Mouse (Mus musculus): ENCODE measurements around the gene Mccc1. TPM values are rescaled to one million over a fixed set of nuclear protein-coding genes. Genes with fewer than 3 reads are reported as not detected.

The Mccc1 gene
- total RNA-seq, 2 experiments from 2014 or later = 34.3 to 35.3 TPM

- no peak for DNase-seq (ENCODE audit: low spot score)
Observed at GRCm38 (mm10) chr3:35966493-35966892, 34.0 kb downstream of the Mccc1 start.

GRCm38 (mm10) chr3:35964928-35965327 lies 35.5 kb downstream of the Mccc1 start:
- DNase-seq (ENCODE audit: low spot score) = no peak

GRCm38 (mm10) chr3:35963921-35964320 lies 36.6 kb downstream of the Mccc1 start:
- no peak for DNase-seq (ENCODE audit: low spot score)

- no peak for DNase-seq (ENCODE audit: low spot score)
Observed at GRCm38 (mm10) chr3:35963401-35963800, 37.1 kb downstream of the Mccc1 start.

GRCm38 (mm10) chr3:35962967-35963366 lies 37.5 kb downstream of the Mccc1 start:
- DNase-seq (ENCODE audit: low spot score) = no peak

GRCm38 (mm10) chr3:35957230-35957629 lies 43.2 kb downstream of the Mccc1 start:
- no peak for DNase-seq (ENCODE audit: low spot score)

- no peak for DNase-seq (ENCODE audit: low spot score)
Observed at GRCm38 (mm10) chr3:35954901-35955575, 45.4 kb downstream of the Mccc1 start.

- DNase-seq (ENCODE audit: low spot score) = no peak
Observed at GRCm38 (mm10) chr3:35953816-35954215, 46.7 kb downstream of the Mccc1 start.

GRCm38 (mm10) chr3:35953184-35953583 lies 47.3 kb downstream of the Mccc1 start:
- DNase-seq (ENCODE audit: low spot score) = no peak

- DNase-seq (ENCODE audit: low spot score) = no peak
Observed at GRCm38 (mm10) chr3:35948197-35948596, 52.3 kb downstream of the Mccc1 start.

GRCm38 (mm10) chr3:35940520-35941135 lies 59.9 kb downstream of the Mccc1 start:
- DNase-seq (ENCODE audit: low spot score) = no peak

- DNase-seq (ENCODE audit: low spot score) = no peak
Observed at GRCm38 (mm10) chr3:35940047-35940446, 60.4 kb downstream of the Mccc1 start.

GRCm38 (mm10) chr3:35937345-35937744 lies 63.1 kb downstream of the Mccc1 start, which contains the start of gene Dcun1d1:
Dcun1d1 (minus strand) TSS chr3:35937445.
- DNase-seq (ENCODE audit: low spot score) = no peak

- DNase-seq (ENCODE audit: low spot score) = no peak
Observed at GRCm38 (mm10) chr3:35933405-35933777, 67.1 kb downstream of the Mccc1 start.

- peak; percentile 80 for DNase-seq (ENCODE audit: low spot score)
Observed at GRCm38 (mm10) chr3:35932735-35933404, 67.6 kb downstream of the Mccc1 start.

GRCm38 (mm10) chr3:35931896-35932727 lies 68.4 kb downstream of the Mccc1 start:
- peak; percentile 38 for DNase-seq (ENCODE audit: low spot score)

- no peak for DNase-seq (ENCODE audit: low spot score)
Observed at GRCm38 (mm10) chr3:35931359-35931758, 69.1 kb downstream of the Mccc1 start.

- DNase-seq (ENCODE audit: low spot score) = no peak
Observed at GRCm38 (mm10) chr3:35929831-35930230, 70.6 kb downstream of the Mccc1 start.

GRCm38 (mm10) chr3:35929406-35929805 lies 71.1 kb downstream of the Mccc1 start:
- no peak for DNase-seq (ENCODE audit: low spot score)

- no peak for DNase-seq (ENCODE audit: low spot score)
Observed at GRCm38 (mm10) chr3:35925852-35926251, 74.6 kb downstream of the Mccc1 start.

- DNase-seq (ENCODE audit: low spot score) = no peak
Observed at GRCm38 (mm10) chr3:35924007-35924406, 76.5 kb downstream of the Mccc1 start.

- DNase-seq (ENCODE audit: low spot score) = no peak
Observed at GRCm38 (mm10) chr3:35923495-35923894, 77.0 kb downstream of the Mccc1 start.
